Mouse (Mus musculus): Measurements from ENCODE around the gene Sbds.
A peak's percentile ranks its signal among the peaks of the same experiment; 100 is the strongest.

Gene Sbds

GRCm38 (mm10) chr5:130256678-130257271, 1.4 kb upstream of the Sbds start:
- DNase-seq (ENCODE audit: low read depth, low spot score): peak; percentile 100

- peak; percentile 70 for DNase-seq (ENCODE audit: low read depth, low spot score)
Measured at GRCm38 (mm10) chr5:130255799-130256525, 632 bp upstream of the Sbds start.

GRCm38 (mm10) chr5:130254164-130255016, 940 bp downstream of the Sbds start:
- peak; percentile 93 for DNase-seq (ENCODE audit: low read depth, low spot score)

- DNase-seq (ENCODE audit: low read depth, low spot score): no peak
Measured at GRCm38 (mm10) chr5:130247823-130248222, 7.5 kb downstream of the Sbds start.

- no peak for DNase-seq (ENCODE audit: low read depth, low spot score)
Measured at GRCm38 (mm10) chr5:130241426-130241825, 13.9 kb downstream of the Sbds start.

GRCm38 (mm10) chr5:130239856-130240255, 15.5 kb downstream of the Sbds start:
- no peak for DNase-seq (ENCODE audit: low read depth, low spot score)

GRCm38 (mm10) chr5:130239236-130239635, 16.1 kb downstream of the Sbds start:
- no peak for DNase-seq (ENCODE audit: low read depth, low spot score)

- DNase-seq (ENCODE audit: low read depth, low spot score): no peak
Measured at GRCm38 (mm10) chr5:130236302-130236701, 19.0 kb downstream of the Sbds start.

- DNase-seq (ENCODE audit: low read depth, low spot score): no peak
Measured at GRCm38 (mm10) chr5:130228120-130228519, 27.2 kb downstream of the Sbds start.

- DNase-seq (ENCODE audit: low read depth, low spot score): no peak
Measured at GRCm38 (mm10) chr5:130226790-130227189, 28.5 kb downstream of the Sbds start.

GRCm38 (mm10) chr5:130222146-130223004, 33.0 kb downstream of the Sbds start:
- peak; percentile 81 for DNase-seq (ENCODE audit: low read depth, low spot score)

- DNase-seq (ENCODE audit: low read depth, low spot score): peak; percentile 64
Measured at GRCm38 (mm10) chr5:130221760-130222145, 33.6 kb downstream of the Sbds start.

- peak; percentile 39 for DNase-seq (ENCODE audit: low read depth, low spot score)
Measured at GRCm38 (mm10) chr5:130221316-130221715, 34.0 kb downstream of the Sbds start.

GRCm38 (mm10) chr5:130218336-130218735, 37.0 kb downstream of the Sbds start:
- DNase-seq (ENCODE audit: low read depth, low spot score): no peak

GRCm38 (mm10) chr5:130217406-130217805, 37.9 kb downstream of the Sbds start:
- DNase-seq (ENCODE audit: low read depth, low spot score): no peak

GRCm38 (mm10) chr5:130216781-130217180, 38.5 kb downstream of the Sbds start, which contains the start of gene Tmem248:
Tmem248 (plus strand) TSS chr5:130217081.
- DNase-seq (ENCODE audit: low read depth, low spot score): no peak

- DNase-seq (ENCODE audit: low read depth, low spot score): no peak
Measured at GRCm38 (mm10) chr5:130212956-130213355, 42.4 kb downstream of the Sbds start.

GRCm38 (mm10) chr5:130207299-130207698, 48.0 kb downstream of the Sbds start:
- DNase-seq (ENCODE audit: low read depth, low spot score): no peak

- no peak for DNase-seq (ENCODE audit: low read depth, low spot score)
Measured at GRCm38 (mm10) chr5:130205441-130206023, 49.8 kb downstream of the Sbds start.

- DNase-seq (ENCODE audit: low read depth, low spot score): no peak
Measured at GRCm38 (mm10) chr5:130204560-130204959, 50.8 kb downstream of the Sbds start.

- peak; percentile 58 for DNase-seq (ENCODE audit: low read depth, low spot score)
Measured at GRCm38 (mm10) chr5:130203948-130204347, 51.4 kb downstream of the Sbds start.

Data from 3T3-L1 (cell line).